Mouse (Mus musculus) erythroid progenitor cell, adult 5-6 weeks (primary cell): Measurements from ENCODE around the gene Lenep. TPM values are rescaled to one million over a fixed set of nuclear protein-coding genes. Genes with fewer than 3 reads are reported as not detected.

Source experiments
- ATAC-seq: replicated peaks from 2 replicates; pipeline ENCODE4 v1.8.0; 2016; ENCODE audit warnings: moderate number of reproducible peaks, mild to moderate bottlenecking, moderate TSS enrichment, inconsistent platforms; ENCODE audit not compliant: poor library complexity, low FRiP score, severe bottlenecking
- total RNA-seq, 2 experiments: library from RNA; stranded (forward) in 1 of 2; stranded (reverse) in 1 of 2; fragments of 150-400 nt in 1 of 2; fragments of 186-747, 209-891 nt in 1 of 2; gene quantifications; 2 replicates each; pipeline versions ENCODE4 v1.2.3 to v1.2.4; 2015 to 2017; ENCODE audit warnings: low replicate concordance in 2 of 2

Gene Lenep
- total RNA-seq, 2 experiments from 2014 or later = not detected

- ATAC-seq = peak; percentile 73
These were observed 18.6 kb upstream of the Lenep start for GRCm38 (mm10) chr3:89421002-89421774.

- no peak for ATAC-seq
These were observed 17.8 kb upstream of the Lenep start for GRCm38 (mm10) chr3:89420421-89420820.

GRCm38 (mm10) chr3:89419981-89420380 is 17.4 kb upstream of the Lenep start:
- no peak for ATAC-seq

GRCm38 (mm10) chr3:89419571-89419970 is 17.0 kb upstream of the Lenep start:
- ATAC-seq = no peak

- ATAC-seq = peak; percentile 31
These were observed 16.3 kb upstream of the Lenep start for GRCm38 (mm10) chr3:89418861-89419250.

GRCm38 (mm10) chr3:89418170-89418860 is 15.7 kb upstream of the Lenep start, which contains the start of the genes Cks1b and Shc1:
Cks1b (minus strand) TSS chr3:89418383.
Shc1 (plus strand) TSS chr3:89418443.
- peak; percentile 83 for ATAC-seq

GRCm38 (mm10) chr3:89417840-89418169 is 15.2 kb upstream of the Lenep start:
- no peak for ATAC-seq

- ATAC-seq = no peak
These were observed 14.5 kb upstream of the Lenep start for GRCm38 (mm10) chr3:89417131-89417530.

- ATAC-seq = no peak
These were observed 13.6 kb upstream of the Lenep start for GRCm38 (mm10) chr3:89416158-89416557.

- ATAC-seq = peak; percentile 99
These were observed 9.1 kb upstream of the Lenep start, which contains the start of gene Flad1 for GRCm38 (mm10) chr3:89411490-89412393. Flad1 (minus strand) TSS chr3:89411870.

GRCm38 (mm10) chr3:89410864-89411263 is 8.3 kb upstream of the Lenep start:
- no peak for ATAC-seq

GRCm38 (mm10) chr3:89409701-89410100 is 7.1 kb upstream of the Lenep start:
- ATAC-seq = no peak

- no peak for ATAC-seq
These were observed 5.9 kb upstream of the Lenep start for GRCm38 (mm10) chr3:89408448-89408847.

GRCm38 (mm10) chr3:89406887-89407286 is 4.3 kb upstream of the Lenep start:
- ATAC-seq = no peak

GRCm38 (mm10) chr3:89401329-89401728 is 1.3 kb downstream of the Lenep start:
- no peak for ATAC-seq

- no peak for ATAC-seq
These were observed 6.0 kb downstream of the Lenep start for GRCm38 (mm10) chr3:89396654-89397005.

GRCm38 (mm10) chr3:89395806-89396653 is 6.6 kb downstream of the Lenep start:
- no peak for ATAC-seq

- no peak for ATAC-seq
These were observed 7.2 kb downstream of the Lenep start for GRCm38 (mm10) chr3:89395419-89395805.

GRCm38 (mm10) chr3:89394894-89395256 is 7.7 kb downstream of the Lenep start:
- ATAC-seq = peak; percentile 53
